Mouse (Mus musculus): ENCODE results near the gene Tmem11. TPM values are rescaled to one million over a fixed set of nuclear protein-coding genes. Genes with fewer than 3 reads are reported as not detected.

The Tmem11 gene
- 10 to 100 TPM; 41.3 to 46.3 TPM for total RNA-seq (2021)
- long read RNA-seq, experiment 1, transcript Tmem11-203 (3 exons, 1,511 nt): minor isoform, 10 of 71 reads
- long read RNA-seq, experiment 1, transcript Tmem11-201 (2 exons, 1,457 nt): major isoform, 51 of 71 reads
- long read RNA-seq, experiment 1, partial matches to known transcripts: 1 of 71 reads
- long read RNA-seq, experiment 1, other reads (novel, unspliced or antisense): 9 of 71 reads
- long read RNA-seq, experiment 2, transcript Tmem11-201 (2 exons, 1,457 nt): major isoform, 24 of 31 reads
- long read RNA-seq, experiment 2, partial matches to known transcripts: 3 of 31 reads
- long read RNA-seq, experiment 2, other reads (novel, unspliced or antisense): 1 of 31 reads

- DNase-seq: peak; percentile 96
Observed at GRCm38 (mm10) chr11:60878675-60879294, at the start of gene Tmem11. Gene Tmem11 (minus strand): TSS chr11:60879272.

- peak; percentile 89 to 90 for DNase-seq
Observed at GRCm38 (mm10) chr11:60927264-60927663, 48.2 kb upstream of the Tmem11 start.

GRCm38 (mm10) chr11:60924981-60925380 is 45.9 kb upstream of the Tmem11 start:
- no peak for DNase-seq

GRCm38 (mm10) chr11:60924498-60924897 is 45.4 kb upstream of the Tmem11 start:
- DNase-seq: no peak

GRCm38 (mm10) chr11:60922964-60923363 is 43.9 kb upstream of the Tmem11 start:
- DNase-seq: no peak

- no peak for DNase-seq
Observed at GRCm38 (mm10) chr11:60922195-60922594, 43.1 kb upstream of the Tmem11 start.

GRCm38 (mm10) chr11:60920021-60920420 is 40.9 kb upstream of the Tmem11 start:
- DNase-seq: no peak

- no peak for DNase-seq
Observed at GRCm38 (mm10) chr11:60915201-60915600, 36.1 kb upstream of the Tmem11 start.

- no peak for DNase-seq
Observed at GRCm38 (mm10) chr11:60914491-60914890, 35.4 kb upstream of the Tmem11 start, which contains the start of gene Natd1. Gene Natd1 (minus strand): TSS chr11:60914750.

- peak; percentile 93 to 95 for DNase-seq
Observed at GRCm38 (mm10) chr11:60913301-60914196, 34.5 kb upstream of the Tmem11 start.

- no peak for DNase-seq
Observed at GRCm38 (mm10) chr11:60912525-60912973, 33.5 kb upstream of the Tmem11 start.

- DNase-seq: no peak
Observed at GRCm38 (mm10) chr11:60909626-60910025, 30.6 kb upstream of the Tmem11 start.

GRCm38 (mm10) chr11:60908073-60908472 is 29.0 kb upstream of the Tmem11 start:
- DNase-seq: no peak

GRCm38 (mm10) chr11:60906449-60906848 is 27.4 kb upstream of the Tmem11 start:
- DNase-seq: no peak

- DNase-seq: peak in 1 of 2 experiments; percentile 37
Observed at GRCm38 (mm10) chr11:60905407-60906120, 26.5 kb upstream of the Tmem11 start.

- no peak for DNase-seq
Observed at GRCm38 (mm10) chr11:60903661-60904061, 24.6 kb upstream of the Tmem11 start.

- DNase-seq: no peak
Observed at GRCm38 (mm10) chr11:60902486-60902885, 23.4 kb upstream of the Tmem11 start.

GRCm38 (mm10) chr11:60902001-60902400 is 22.9 kb upstream of the Tmem11 start:
- no peak for DNase-seq

GRCm38 (mm10) chr11:60895915-60896314 is 16.8 kb upstream of the Tmem11 start:
- no peak for DNase-seq

- no peak for DNase-seq
Observed at GRCm38 (mm10) chr11:60890744-60891143, 11.7 kb upstream of the Tmem11 start.

GRCm38 (mm10) chr11:60890286-60890685 is 11.2 kb upstream of the Tmem11 start:
- no peak for DNase-seq

- no peak for DNase-seq
Observed at GRCm38 (mm10) chr11:60889861-60890260, 10.8 kb upstream of the Tmem11 start.

Data from adrenal gland, postnatal 36 days (tissue).